Mouse (Mus musculus) hindbrain, embryonic 10.5 days (tissue): Measurements from ENCODE around the gene Dennd4a. TPM values are rescaled to one million over a fixed set of nuclear protein-coding genes. Genes with fewer than 3 reads are reported as not detected.

Experiments
- DNase-seq: peaks from one replicate; pipeline ENCODE4 v3.0.0-alpha.2; 2017; ENCODE audit warnings: low spot score
- H3K27ac ChIP-seq: fragments of 300-500 bp; sonication (generic); 2 replicates; pipeline ENCODE4 v1.5.1; 2016; ENCODE audit warnings: mild to moderate bottlenecking, moderate library complexity
- H3K27me3 ChIP-seq: fragments of 300-500 bp; sonication (generic); 2 replicates; pipeline ENCODE4 v1.6.1; 2016; ENCODE audit warnings: mild to moderate bottlenecking; ENCODE audit not compliant: poor library complexity, insufficient read depth, severe bottlenecking
- H3K36me3 ChIP-seq: fragments of 300-500 bp; sonication (generic); 2 replicates; pipeline ENCODE4 v1.6.1; 2016; ENCODE audit warnings: mild to moderate bottlenecking, moderate library complexity
- H3K4me1 ChIP-seq: fragments of 300-500 bp; sonication (generic); replicated peaks from 2 replicates; pipeline ENCODE4 v1.6.1; 2016; ENCODE audit warnings: mild to moderate bottlenecking
- H3K4me3 ChIP-seq: fragments of 300-500 bp; sonication (generic); 2 replicates; pipeline ENCODE4 v1.5.1; 2016; ENCODE audit warnings: mild to moderate bottlenecking, moderate library complexity
- H3K9me3 ChIP-seq: fragments of 300-500 bp; sonication (generic); 2 replicates; pipeline ENCODE4 v1.6.1; 2016; ENCODE audit warnings: mild to moderate bottlenecking, moderate library complexity
- WGBS: fragments of 180-500 bp; shearing (Covaris S2); methylation state at CpG from one replicate; pipeline ENCODE4 v1.1.7; 2016; 5-methylcytosine and 5-hydroxymethylcytosine counted together
- polyA plus RNA-seq: library from polyadenylated mRNA; unstranded; fragments of >200 nt; fragmentation: Nextera tagmentation; extraction: Ambion mirVana; gene quantifications from 2 replicates; pipeline ENCODE4 v1.2.1, GENCODE M21; 2016

Dennd4a gene
- polyA plus RNA-seq, 1 experiment from 2014 or later: 8.8 TPM

- Histone ChIP-seq H3K4me1 (peaks cover 6% of the 10 kb centered on the region; the same call in 1 of the 2 replicates), H3K4me3 (no peak overlapping the region), H3K36me3 (no peaks in the 10 kb centered on the region), H3K27ac (no peak overlapping the region), H3K27me3 (peaks cover 41% of the 10 kb centered on the region), H3K9me3 (no peaks in the 10 kb centered on the region)
- 91% methylated on average over 4 of the region's 4 CpGs for WGBS
- DNase-seq: no peak
Observed at GRCm38 (mm10) chr9:64941650-64942049, 130.5 kb downstream of the Dennd4a start.

- 26% methylated on average over 11 of the region's 11 CpGs for WGBS
- no peak for DNase-seq
- H3K27ac ChIP-seq: no peak overlapping the region
- H3K4me3 ChIP-seq: no peak overlapping the region
- peaks cover 6% of the 10 kb centered on the region; the same call in 1 of the 2 replicates for H3K4me1 ChIP-seq
- no peaks in the 10 kb centered on the region for H3K36me3 ChIP-seq
- H3K9me3 ChIP-seq: no peaks in the 10 kb centered on the region
- peaks cover 50% of the 10 kb centered on the region for H3K27me3 ChIP-seq
Observed at GRCm38 (mm10) chr9:64943997-64944396, 132.9 kb downstream of the Dennd4a start.

GRCm38 (mm10) chr9:64947483-64948095, 136.4 kb downstream of the Dennd4a start:
- Histone ChIP-seq H3K27ac (no peak overlapping the region), H3K4me3 (no peak overlapping the region), H3K4me1 (peaks cover 15% of the 10 kb centered on the region; the same call in 1 of the 2 replicates), H3K9me3 (no peaks in the 10 kb centered on the region), H3K36me3 (no peaks in the 10 kb centered on the region), H3K27me3 (peaks cover 62% of the 10 kb centered on the region)
- no peak for DNase-seq
- 85% methylated on average over 9 of the region's 9 CpGs for WGBS

- Histone ChIP-seq H3K4me3 (no peak within 1 kb of the TSS), H3K9me3 (no peaks in the 10 kb centered on the region), H3K36me3 (no peaks in the 10 kb centered on the region), H3K27me3 (peaks cover 45% of the 10 kb centered on the region), H3K27ac (no peak within 1 kb of the TSS), H3K4me1 (peaks cover 9% of the 10 kb centered on the region; the same call in 1 of the 2 replicates)
- DNase-seq: no peak
- 40% methylated on average over 11 of the region's 11 CpGs for WGBS
Observed at GRCm38 (mm10) chr9:64951161-64951657, 140.1 kb downstream of the Dennd4a start, which contains the start of gene Slc24a1. Slc24a1 (minus strand) TSS chr9:64951607.

- DNase-seq: no peak
- Histone ChIP-seq H3K36me3 (no peaks in the 10 kb centered on the region), H3K27me3 (peaks cover 43% of the 10 kb centered on the region), H3K9me3 (no peaks in the 10 kb centered on the region), H3K27ac (no peak overlapping the region), H3K4me3 (no peak overlapping the region), H3K4me1 (peaks cover 9% of the 10 kb centered on the region; the same call in 1 of the 2 replicates)
- 11% methylated on average over 5 of the region's 5 CpGs for WGBS
Observed at GRCm38 (mm10) chr9:64952055-64952454, 140.9 kb downstream of the Dennd4a start.

- no peak for DNase-seq
- 83% methylated on average over 7 of the region's 7 CpGs for WGBS
- Histone ChIP-seq H3K27me3 (peaks cover 39% of the 10 kb centered on the region), H3K4me1 (peaks cover 9% of the 10 kb centered on the region; the same call in 1 of the 2 replicates), H3K4me3 (no peak overlapping the region), H3K9me3 (no peaks in the 10 kb centered on the region), H3K27ac (no peak overlapping the region), H3K36me3 (no peaks in the 10 kb centered on the region)
Observed at GRCm38 (mm10) chr9:64953190-64953589, 142.1 kb downstream of the Dennd4a start.

- H3K4me3 ChIP-seq: peak overlapping the region; percentile 2; the same call in 1 of the 2 replicates
- peaks cover 23% of the 10 kb centered on the region for H3K27me3 ChIP-seq
- H3K36me3 ChIP-seq: no peaks in the 10 kb centered on the region
- no peaks in the 10 kb centered on the region for H3K9me3 ChIP-seq
- peak; percentile 22 for DNase-seq
- WGBS: 31% methylated on average over 12 of the region's 12 CpGs
- peak overlapping the region; percentile 60; the same call in 1 of the 2 replicates for H3K27ac ChIP-seq
- peaks cover 20% of the 10 kb centered on the region for H3K4me1 ChIP-seq
Observed at GRCm38 (mm10) chr9:64956337-64956736, 145.2 kb downstream of the Dennd4a start.

- no peaks in the 10 kb centered on the region for H3K9me3 ChIP-seq
- no peak overlapping the region for H3K4me3 ChIP-seq
- peaks cover 14% of the 10 kb centered on the region; the same call in 1 of the 2 replicates for H3K27me3 ChIP-seq
- H3K4me1 ChIP-seq: peaks cover 20% of the 10 kb centered on the region
- no peak for DNase-seq
- 86% methylated on average over 3 of the region's 3 CpGs for WGBS
- H3K36me3 ChIP-seq: peaks cover 1% of the 10 kb centered on the region
- H3K27ac ChIP-seq: no peak overlapping the region
Observed at GRCm38 (mm10) chr9:64957276-64957675, 146.1 kb downstream of the Dennd4a start.

GRCm38 (mm10) chr9:64960117-64960977, 149.2 kb downstream of the Dennd4a start, which contains the start of gene Ints14:
Ints14 (plus strand) TSS chr9:64960905.
- no peaks in the 10 kb centered on the region for H3K27me3 ChIP-seq
- peak within 1 kb of the TSS; percentile 86 for H3K4me3 ChIP-seq
- peak; percentile 96 for DNase-seq
- 7% methylated on average over 29 of the region's 29 CpGs for WGBS
- no peaks in the 10 kb centered on the region for H3K9me3 ChIP-seq
- H3K4me1 ChIP-seq: peaks cover 18% of the 10 kb centered on the region
- peak within 1 kb of the TSS; percentile 96 for H3K27ac ChIP-seq
- peaks cover 32% of the 10 kb centered on the region for H3K36me3 ChIP-seq

GRCm38 (mm10) chr9:64960978-64961320, 149.8 kb downstream of the Dennd4a start:
- no peaks in the 10 kb centered on the region for H3K9me3 ChIP-seq
- no peak for DNase-seq
- peaks cover 38% of the 10 kb centered on the region for H3K36me3 ChIP-seq
- peak overlapping the region; percentile 86 for H3K4me3 ChIP-seq
- H3K4me1 ChIP-seq: peaks cover 18% of the 10 kb centered on the region
- H3K27me3 ChIP-seq: no peaks in the 10 kb centered on the region
- under 1% methylated on average over 17 of the region's 17 CpGs for WGBS
- peak overlapping the region; percentile 96 for H3K27ac ChIP-seq
